ENCODE assay signal across 25 mouse cellular contexts in genomic region chr5:116350761-116351160, GRCm38 (mm10).
A peak's percentile ranks its signal among the peaks of the same experiment; 100 is the strongest.
DNase-seq lines count a peak whose midpoint lies in the region; ATAC-seq and TF ChIP-seq lines count a peak whose summit lies in the region.
"Had no signal": no experiment of that assay in that cellular context is flagged by ENCODE, and none has a peak within 500 bp of the region (broad histone marks: within the 10 kb centered on the region; RNA-seq: fewer than 3 reads in every experiment).

No protein-coding gene starts in this region.

- no peaks in the 10 kb centered on the region for H3K9me3 ChIP-seq in liver, postnatal 0 days (ENCODE audit: low read length)
- no peaks in the 10 kb centered on the region for H3K9me3 ChIP-seq in liver, embryonic 11.5 days (ENCODE audit: control insufficient read depth, low read length)
- no peaks in the 10 kb centered on the region for H3K9me3 ChIP-seq in stomach, postnatal 0 days (ENCODE audit: control insufficient read depth, low read length)
- H3K9me3 ChIP-seq: forebrain, embryonic 10.5 days; forebrain, embryonic 13.5 days; heart, embryonic 15.5 days; hindbrain, embryonic 10.5 days; hindbrain, embryonic 13.5 days had no signal

- H3K36me3 ChIP-seq in liver, postnatal 0 days (replicated peaks; ENCODE audit: insufficient read depth, low read length): no peaks in the 10 kb centered on the region
- H3K36me3 ChIP-seq in liver, embryonic 11.5 days (ENCODE audit: control insufficient read depth, insufficient read depth, low read length): no peaks in the 10 kb centered on the region
- no peaks in the 10 kb centered on the region for H3K36me3 ChIP-seq in stomach, postnatal 0 days (ENCODE audit: control insufficient read depth, insufficient read depth, low read length)
- H3K36me3 ChIP-seq: forebrain, embryonic 10.5 days; heart, embryonic 12.5 days; heart, embryonic 15.5 days; hindbrain, embryonic 10.5 days; hindbrain, embryonic 13.5 days had no signal

- TF ChIP-seq CTCF in liver, postnatal 0 days (IDR thresholded peaks at IDR 0.05; ENCODE audit: low read depth): no peak
- TF ChIP-seq CTCF in stomach, postnatal 0 days (IDR thresholded peaks at IDR 0.05; ENCODE audit: low read depth): no peak
- TF ChIP-seq CTCF in gastrocnemius, adult 2 months (IDR thresholded peaks at IDR 0.05): no peak

- 65% methylated on average over 14 of the region's 17 CpGs for WGBS in liver, postnatal 0 days (ENCODE audit: insufficient replicate concordance)
- 51% methylated on average over 17 of the region's 17 CpGs for WGBS in liver, embryonic 11.5 days
- WGBS in stomach, postnatal 0 days: 55% methylated on average over 17 of the region's 17 CpGs

- no peak overlapping the region for H3K4me2 ChIP-seq in liver, postnatal 0 days (ENCODE audit: low read depth, low read length)
- no peak overlapping the region for H3K4me2 ChIP-seq in liver, embryonic 11.5 days
- no peak overlapping the region for H3K4me2 ChIP-seq in stomach, postnatal 0 days (replicated peaks; ENCODE audit: low read depth)
- H3K4me2 ChIP-seq: forebrain, embryonic 13.5 days; heart, embryonic 12.5 days; heart, embryonic 15.5 days; hindbrain, embryonic 13.5 days had no signal

- peak; percentile 16 for DNase-seq in liver, postnatal 0 days
- no peak for DNase-seq in liver, embryonic 11.5 days (ENCODE audit: low spot score)
- DNase-seq in testis, postnatal 10 days (ENCODE audit: low spot score): peak; percentile 47
- DNase-seq in testis, postnatal 14 days (ENCODE audit: low spot score): no peak
- peak; percentile 34 for DNase-seq in stomach, postnatal 0 days (ENCODE audit: low spot score)
- no peak for DNase-seq in gastrocnemius, adult 2 months
- DNase-seq: adrenal gland, adult 2 months; adrenal gland, postnatal 14 days; cerebellum, adult 11-12 months; cerebellum, adult 8-10 months; cerebellum, postnatal 10 days; cerebellum, postnatal 36 days; embryo, embryonic 11 days; gastrocnemius, postnatal 25 days; heart, adult 18-20 months; heart, postnatal 10 days; heart, postnatal 36 days had no signal

- intact Hi-C loops in gastrocnemius, adult 2 months (cut with DNase I): no loop called here

- no peak for ATAC-seq in liver, postnatal 0 days
- ATAC-seq in liver, embryonic 11.5 days (replicated peaks; ENCODE audit: low FRiP score): no peak
- ATAC-seq in stomach, postnatal 0 days (ENCODE audit: low FRiP score, low TSS enrichment): 0 out of 2 replicates have a peak, but pooled peaks have one; percentile 47
- ATAC-seq: forebrain, embryonic 13.5 days; forebrain, embryonic 16.5 days; hindbrain, embryonic 16.5 days had no signal

- H3K4me1 ChIP-seq in liver, postnatal 0 days (ENCODE audit: insufficient read depth): no peaks in the 10 kb centered on the region
- H3K4me1 ChIP-seq in liver, embryonic 11.5 days (replicated peaks; ENCODE audit: control insufficient read depth, insufficient read depth, low read length): no peaks in the 10 kb centered on the region
- H3K4me1 ChIP-seq in stomach, postnatal 0 days (replicated peaks; ENCODE audit: control insufficient read depth, insufficient read depth): no peaks in the 10 kb centered on the region
- H3K4me1 ChIP-seq: forebrain, embryonic 10.5 days; forebrain, embryonic 13.5 days; heart, embryonic 12.5 days; heart, embryonic 15.5 days; hindbrain, embryonic 10.5 days; hindbrain, embryonic 13.5 days had no signal

- H3K9ac ChIP-seq in liver, postnatal 0 days (replicated peaks): no peak overlapping the region
- H3K9ac ChIP-seq in liver, embryonic 11.5 days (ENCODE audit: low read depth, low read length): no peak overlapping the region
- H3K9ac ChIP-seq in stomach, postnatal 0 days (ENCODE audit: low read length): no peak overlapping the region
- H3K9ac ChIP-seq: forebrain, embryonic 13.5 days; heart, embryonic 12.5 days; heart, embryonic 15.5 days; hindbrain, embryonic 13.5 days had no signal

- H3K4me3 ChIP-seq in liver, postnatal 0 days (ENCODE audit: low read depth, low read length): no peak overlapping the region
- H3K4me3 ChIP-seq in liver, embryonic 11.5 days (ENCODE audit: low read depth, low read length): no peak overlapping the region
- no peak overlapping the region for H3K4me3 ChIP-seq in stomach, postnatal 0 days (ENCODE audit: low read depth, low read length)
- H3K4me3 ChIP-seq in gastrocnemius, adult 2 months: no peak overlapping the region
- H3K4me3 ChIP-seq: forebrain, embryonic 10.5 days; forebrain, embryonic 13.5 days; heart, embryonic 12.5 days; heart, embryonic 15.5 days; hindbrain, embryonic 10.5 days; hindbrain, embryonic 13.5 days had no signal

- no peak overlapping the region for H3K27ac ChIP-seq in liver, postnatal 0 days (ENCODE audit: low read depth)
- H3K27ac ChIP-seq in liver, embryonic 11.5 days (ENCODE audit: low read depth, low read length): no peak overlapping the region
- no peak overlapping the region for H3K27ac ChIP-seq in stomach, postnatal 0 days (replicated peaks)
- H3K27ac ChIP-seq in gastrocnemius, adult 2 months: no peak overlapping the region
- H3K27ac ChIP-seq: forebrain, embryonic 10.5 days; forebrain, embryonic 13.5 days; heart, embryonic 15.5 days; hindbrain, embryonic 10.5 days; hindbrain, embryonic 13.5 days had no signal

- no peak for TF ChIP-seq EP300 in liver, postnatal 0 days (IDR thresholded peaks at IDR 0.05; ENCODE audit: low read depth)
- no peak for TF ChIP-seq EP300 in stomach, postnatal 0 days (optimal IDR thresholded peaks at IDR 0.05)

- H3K27me3 ChIP-seq in liver, postnatal 0 days (ENCODE audit: insufficient read depth, low read length): no peaks in the 10 kb centered on the region
- no peaks in the 10 kb centered on the region for H3K27me3 ChIP-seq in liver, embryonic 11.5 days (replicated peaks; ENCODE audit: control insufficient read depth, insufficient read depth, low read length)
- H3K27me3 ChIP-seq in stomach, postnatal 0 days (ENCODE audit: control insufficient read depth, insufficient read depth, low read length): no peaks in the 10 kb centered on the region
- H3K27me3 ChIP-seq: forebrain, embryonic 13.5 days; heart, embryonic 12.5 days; heart, embryonic 15.5 days; hindbrain, embryonic 13.5 days had no signal

Comparison
In these comparisons a context has a peak if more than half of its experiments do, and no peak if none do; other contexts are left out.
1. DNase-seq: peak in liver, postnatal 0 days (single experiment), testis, postnatal 10 days (single experiment) and stomach, postnatal 0 days (single experiment); none in liver, embryonic 11.5 days (single experiment), testis, postnatal 14 days (single experiment) and gastrocnemius, adult 2 months (single experiment).